Mouse (Mus musculus) embryonic facial prominence, embryonic 14.5 days (tissue): ENCODE measurements at regions not wholly inside any gene's neighbourhood (a gene's known extent, or its start where the extent isn't known, plus 50 kb on each side); places are given as distances from the start of the nearest gene placed in this dataset.

Experiments used
- ATAC-seq: fragments of 200-750 bp; cut with Nextera tagmentation; 2 replicates; pipeline ENCODE4 v1.8.0; 2017; ENCODE audit warnings: low read depth, moderate number of reproducible peaks, moderate TSS enrichment
- DNase-seq: peaks from one replicate; pipeline ENCODE4 v3.0.0-alpha.2; 2015; ENCODE audit warnings: low spot score
- H3K27ac ChIP-seq: fragments of 300-500 bp; sonication (generic); replicated peaks from 2 replicates; pipeline ENCODE4 v1.5.1; 2014; ENCODE audit warnings: low read depth, mild to moderate bottlenecking, low read length, moderate library complexity
- H3K27me3 ChIP-seq: fragments of 300-500 bp; sonication (generic); replicated peaks from 2 replicates; pipeline ENCODE4 v1.6.1; 2014; ENCODE audit warnings: low read length; ENCODE audit not compliant: control insufficient read depth, insufficient read depth
- H3K36me3 ChIP-seq: fragments of 300-500 bp; sonication (generic); 2 replicates; pipeline ENCODE4 v1.6.1; 2014; ENCODE audit warnings: low read length, mixed read lengths; ENCODE audit not compliant: control insufficient read depth, insufficient read depth
- H3K4me1 ChIP-seq: fragments of 300-500 bp; sonication (generic); 2 replicates; pipeline ENCODE4 v1.6.1; 2014; ENCODE audit warnings: antibody characterized with exemption, low read length; ENCODE audit not compliant: control insufficient read depth, insufficient read depth
- H3K4me2 ChIP-seq: fragments of 300-500 bp; sonication (generic); 2 replicates; pipeline ENCODE4 v1.6.1; 2014; ENCODE audit warnings: low read depth, mild to moderate bottlenecking, low read length, moderate library complexity, mixed read lengths
- H3K4me3 ChIP-seq: fragments of 300-500 bp; sonication (generic); 2 replicates; pipeline ENCODE4 v1.5.1; 2014; ENCODE audit warnings: low read depth, mild to moderate bottlenecking, low read length
- H3K9ac ChIP-seq: fragments of 300-500 bp; sonication (generic); 2 replicates; pipeline ENCODE4 v1.6.1; 2014; ENCODE audit warnings: low read depth, mild to moderate bottlenecking, low read length, moderate library complexity, mixed read lengths
- H3K9me3 ChIP-seq: fragments of 300-500 bp; sonication (generic); 2 replicates; pipeline ENCODE4 v1.6.1; 2016; ENCODE audit warnings: low read length; ENCODE audit not compliant: control insufficient read depth
- WGBS: fragments of 180-500 bp; shearing (Covaris S2); extraction: QIAGEN DNeasy Blood & Tissue Kit; methylation state at CpG from one replicate; pipeline ENCODE4 v1.1.7; 2014; 5-methylcytosine and 5-hydroxymethylcytosine counted together

GRCm38 (mm10) chr5:51941255-51941924 lies 248.9 kb downstream of the Dhx15 start:
- DNase-seq = peak; percentile 62
- no peaks in the 10 kb centered on the region for H3K27me3 ChIP-seq
- no peaks in the 10 kb centered on the region for H3K36me3 ChIP-seq
- WGBS = 35% methylated on average over 8 of the region's 8 CpGs
- no peaks in the 10 kb centered on the region for H3K4me1 ChIP-seq
- no peaks in the 10 kb centered on the region for H3K9me3 ChIP-seq
- H3K27ac ChIP-seq = no peak overlapping the region
- no peak for ATAC-seq
- no peak overlapping the region for H3K9ac ChIP-seq
- peak overlapping the region; percentile 23; the same call in 1 of the 2 replicates for H3K4me2 ChIP-seq
- no peak overlapping the region for H3K4me3 ChIP-seq

- no peaks in the 10 kb centered on the region for H3K36me3 ChIP-seq
- no peak overlapping the region for H3K4me3 ChIP-seq
- H3K4me1 ChIP-seq = no peaks in the 10 kb centered on the region
- 85% methylated on average over 6 of the region's 6 CpGs for WGBS
- H3K4me2 ChIP-seq = no peak overlapping the region
- no peak for DNase-seq
- H3K27me3 ChIP-seq = no peaks in the 10 kb centered on the region
- no peak for ATAC-seq
- H3K9me3 ChIP-seq = no peaks in the 10 kb centered on the region
- H3K27ac ChIP-seq = no peak overlapping the region
- H3K9ac ChIP-seq = no peak overlapping the region
These were observed 251.5 kb downstream of the Dhx15 start for GRCm38 (mm10) chr5:51938845-51939244.

GRCm38 (mm10) chr5:51937320-51937719 lies 253.0 kb downstream of the Dhx15 start:
- H3K9ac ChIP-seq = no peak overlapping the region
- no peak overlapping the region for H3K4me3 ChIP-seq
- WGBS = 79% methylated on average over 6 of the region's 6 CpGs
- H3K27ac ChIP-seq = no peak overlapping the region
- no peaks in the 10 kb centered on the region for H3K27me3 ChIP-seq
- no peaks in the 10 kb centered on the region for H3K36me3 ChIP-seq
- no peak for DNase-seq
- no peaks in the 10 kb centered on the region for H3K4me1 ChIP-seq
- no peaks in the 10 kb centered on the region for H3K9me3 ChIP-seq
- ATAC-seq = no peak
- no peak overlapping the region for H3K4me2 ChIP-seq

- ATAC-seq (no peak), DNase-seq (no peak)
- Histone ChIP-seq H3K4me3 (no peak overlapping the region), H3K9ac (no peak overlapping the region), H3K27me3 (no peaks in the 10 kb centered on the region), H3K4me1 (no peaks in the 10 kb centered on the region), H3K4me2 (no peak overlapping the region), H3K27ac (no peak overlapping the region), H3K9me3 (no peaks in the 10 kb centered on the region), H3K36me3 (no peaks in the 10 kb centered on the region)
- 76% methylated on average over 17 of the region's 17 CpGs for WGBS
These were observed 254.6 kb downstream of the Dhx15 start for GRCm38 (mm10) chr5:51935391-51936354.

GRCm38 (mm10) chr5:51934910-51935309 lies 255.4 kb downstream of the Dhx15 start:
- no peaks in the 10 kb centered on the region for H3K36me3 ChIP-seq
- no peak overlapping the region for H3K4me2 ChIP-seq
- ATAC-seq = no peak
- H3K9ac ChIP-seq = no peak overlapping the region
- DNase-seq = no peak
- no peaks in the 10 kb centered on the region for H3K27me3 ChIP-seq
- WGBS = 72% methylated on average over 4 of the region's 4 CpGs
- no peak overlapping the region for H3K4me3 ChIP-seq
- H3K9me3 ChIP-seq = no peaks in the 10 kb centered on the region
- no peak overlapping the region for H3K27ac ChIP-seq
- H3K4me1 ChIP-seq = no peaks in the 10 kb centered on the region

- Histone ChIP-seq H3K4me2 (no peak overlapping the region), H3K4me1 (no peaks in the 10 kb centered on the region), H3K4me3 (no peak overlapping the region), H3K36me3 (no peaks in the 10 kb centered on the region), H3K9me3 (no peaks in the 10 kb centered on the region), H3K27me3 (no peaks in the 10 kb centered on the region), H3K27ac (no peak overlapping the region), H3K9ac (no peak overlapping the region)
- DNase-seq (no peak), ATAC-seq (no peak)
- 82% methylated on average over 1 of the region's 1 CpGs for WGBS
These were observed 257.0 kb downstream of the Dhx15 start for GRCm38 (mm10) chr5:51933331-51933730.

- no peak overlapping the region for H3K4me2 ChIP-seq
- H3K9me3 ChIP-seq = no peaks in the 10 kb centered on the region
- H3K27ac ChIP-seq = no peak overlapping the region
- DNase-seq = no peak
- no peak overlapping the region for H3K4me3 ChIP-seq
- no peak for ATAC-seq
- H3K9ac ChIP-seq = no peak overlapping the region
- WGBS = 68% methylated on average over 3 of the region's 3 CpGs
- no peaks in the 10 kb centered on the region for H3K27me3 ChIP-seq
- H3K4me1 ChIP-seq = no peaks in the 10 kb centered on the region
- H3K36me3 ChIP-seq = no peaks in the 10 kb centered on the region
These were observed 259.9 kb downstream of the Dhx15 start for GRCm38 (mm10) chr5:51930416-51930815.

- no peak for DNase-seq
- no peaks in the 10 kb centered on the region for H3K4me1 ChIP-seq
- 93% methylated on average over 3 of the region's 3 CpGs for WGBS
- no peak for ATAC-seq
- H3K4me3 ChIP-seq = no peak overlapping the region
- H3K9me3 ChIP-seq = no peaks in the 10 kb centered on the region
- no peaks in the 10 kb centered on the region for H3K27me3 ChIP-seq
- H3K27ac ChIP-seq = no peak overlapping the region
- no peak overlapping the region for H3K9ac ChIP-seq
- no peak overlapping the region for H3K4me2 ChIP-seq
- H3K36me3 ChIP-seq = no peaks in the 10 kb centered on the region
These were observed 261.5 kb downstream of the Dhx15 start for GRCm38 (mm10) chr5:51928801-51929200.
